Mouse (Mus musculus) embryonic facial prominence, embryonic 12.5 days (tissue): ENCODE data around the gene Aff3. TPM values are rescaled to one million over a fixed set of nuclear protein-coding genes. Genes with fewer than 3 reads are reported as not detected.

Experiments used
- ATAC-seq: fragments of 200-750 bp; cut with Nextera tagmentation; 2 replicates; pipeline ENCODE4 v1.8.0; 2017; ENCODE audit not compliant: insufficient number of reproducible peaks, insufficient read depth, low FRiP score, low TSS enrichment
- H3K27ac ChIP-seq: fragments of 300-500 bp; sonication (generic); 2 replicates; pipeline ENCODE4 v1.5.1; 2016; ENCODE audit warnings: mild to moderate bottlenecking
- H3K27me3 ChIP-seq: fragments of 300-500 bp; sonication (generic); 2 replicates; pipeline ENCODE4 v1.6.1; 2016; ENCODE audit warnings: mild to moderate bottlenecking, moderate library complexity
- H3K36me3 ChIP-seq: fragments of 300-500 bp; sonication (generic); 2 replicates; pipeline ENCODE4 v1.6.1; 2016; ENCODE audit warnings: mild to moderate bottlenecking
- H3K4me1 ChIP-seq: fragments of 300-500 bp; sonication (generic); 2 replicates; pipeline ENCODE4 v1.6.1; 2016
- H3K4me2 ChIP-seq: fragments of 300-500 bp; sonication (generic); replicated peaks from 2 replicates; pipeline ENCODE4 v1.6.1; 2016; ENCODE audit warnings: mild to moderate bottlenecking, moderate library complexity
- H3K4me3 ChIP-seq: fragments of 300-500 bp; sonication (generic); 2 replicates; pipeline ENCODE4 v1.5.1; 2016; ENCODE audit warnings: mild to moderate bottlenecking
- H3K9ac ChIP-seq: fragments of 300-500 bp; sonication (generic); 2 replicates; pipeline ENCODE4 v1.6.1; 2016; ENCODE audit warnings: mild to moderate bottlenecking, moderate library complexity
- H3K9me3 ChIP-seq: fragments of 300-500 bp; sonication (generic); 2 replicates; pipeline ENCODE4 v1.6.1; 2016; ENCODE audit warnings: mild to moderate bottlenecking, moderate library complexity
- WGBS: fragments of 180-500 bp; shearing (Covaris S2); methylation state at CpG from one replicate; pipeline ENCODE4 v1.1.7; 2016; 5-methylcytosine and 5-hydroxymethylcytosine counted together
- polyA plus RNA-seq: library from polyadenylated mRNA; unstranded; fragments of >200 nt; fragmentation: Nextera tagmentation; extraction: Ambion mirVana; gene quantifications from 2 replicates; pipeline ENCODE4 v1.2.1, GENCODE M21; 2016

Aff3 gene
- polyA plus RNA-seq, 1 experiment from 2014 or later, result 32.9 TPM

DNA sequence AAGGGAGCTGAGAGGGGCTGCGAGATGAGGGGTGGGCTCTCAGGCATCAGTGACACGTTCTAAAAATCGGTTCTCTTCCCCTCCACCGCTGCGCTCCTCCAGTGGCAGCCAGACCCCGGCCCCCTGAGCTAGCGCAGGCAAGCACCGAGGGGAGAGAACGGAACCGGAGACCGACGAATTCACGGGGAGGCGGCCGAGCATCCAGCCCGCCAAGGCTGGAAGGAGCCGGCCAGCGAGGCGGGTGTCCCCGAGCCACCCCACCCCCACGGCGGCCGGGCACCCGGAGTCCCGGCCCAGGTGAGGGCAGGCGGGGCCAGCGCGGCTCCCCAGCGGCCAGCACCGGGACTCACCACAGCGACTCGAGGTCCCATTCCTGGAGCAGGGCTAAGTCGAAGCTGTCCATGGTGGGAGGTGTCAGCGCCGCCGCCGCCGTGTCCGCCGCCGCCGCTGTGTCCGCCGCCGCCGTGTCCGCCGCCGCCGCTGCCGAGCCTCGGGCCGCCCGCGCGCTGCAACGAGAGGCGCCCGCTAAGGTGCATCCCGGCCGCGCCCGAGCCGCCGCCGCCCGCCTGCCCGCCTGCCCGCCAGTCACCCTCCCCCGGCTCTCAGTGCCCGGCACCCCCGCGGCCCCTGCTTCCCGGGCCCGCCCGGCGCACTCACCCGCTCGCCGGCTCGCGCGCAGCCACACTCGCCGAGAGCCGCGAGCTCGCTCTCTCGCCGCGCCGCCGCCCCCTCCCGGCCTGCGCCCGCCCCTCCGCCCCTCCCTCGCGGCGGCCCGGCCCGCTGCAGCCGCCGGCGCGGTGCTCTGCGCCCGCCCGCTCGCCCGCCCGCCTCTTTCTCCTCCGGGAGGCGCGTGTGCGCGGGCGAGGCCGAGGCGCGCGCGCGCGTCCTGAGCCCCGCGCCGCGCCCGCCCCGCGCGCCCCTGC, 37.8 kb downstream of the Aff3 start:
- Histone ChIP-seq H3K27me3 (no peaks in the 10 kb centered on the region), H3K36me3 (0 out of 2 replicates have a peak, but pooled peaks cover 3% of the 10 kb centered on the region), H3K4me3 (peak overlapping the region; percentile 88), H3K27ac (peak overlapping the region; percentile 97), H3K9ac (peak overlapping the region; percentile 89), H3K4me1 (peaks cover 39% of the 10 kb centered on the region), H3K4me2 (peak overlapping the region; percentile 70), H3K9me3 (no peaks in the 10 kb centered on the region)
- WGBS, result under 1% methylated on average over 62 of the region's 133 CpGs
- peak; percentile 77 for ATAC-seq

DNA sequence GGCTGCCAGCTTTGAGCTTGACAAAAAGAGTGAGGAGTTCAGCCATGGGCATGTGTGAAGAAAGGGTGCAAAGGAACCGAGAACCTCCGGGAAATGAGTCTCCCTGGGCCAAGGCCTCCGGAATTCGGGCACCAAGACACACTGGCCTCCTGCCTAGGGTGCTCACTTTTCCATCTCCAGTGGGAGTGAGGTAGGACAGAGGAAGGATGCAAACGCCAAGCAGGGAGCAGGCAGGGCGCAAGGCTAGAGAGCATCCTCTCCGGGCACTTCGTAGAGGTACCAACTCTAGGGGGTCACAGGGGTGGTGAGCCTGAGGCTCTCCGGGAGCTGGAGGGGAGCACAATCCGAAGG, 38.4 kb downstream of the Aff3 start:
- H3K9me3 ChIP-seq, result no peaks in the 10 kb centered on the region
- H3K27ac ChIP-seq, result peak overlapping the region; percentile 97
- peak; percentile 31 for ATAC-seq
- H3K4me3 ChIP-seq, result peak overlapping the region; percentile 88
- H3K4me2 ChIP-seq, result peak overlapping the region; percentile 70
- 1% methylated on average over 10 of the region's 10 CpGs for WGBS
- H3K27me3 ChIP-seq, result no peaks in the 10 kb centered on the region
- peaks cover 35% of the 10 kb centered on the region for H3K4me1 ChIP-seq
- H3K36me3 ChIP-seq, result 0 out of 2 replicates have a peak, but pooled peaks cover 3% of the 10 kb centered on the region
- peak overlapping the region; percentile 89 for H3K9ac ChIP-seq

DNA sequence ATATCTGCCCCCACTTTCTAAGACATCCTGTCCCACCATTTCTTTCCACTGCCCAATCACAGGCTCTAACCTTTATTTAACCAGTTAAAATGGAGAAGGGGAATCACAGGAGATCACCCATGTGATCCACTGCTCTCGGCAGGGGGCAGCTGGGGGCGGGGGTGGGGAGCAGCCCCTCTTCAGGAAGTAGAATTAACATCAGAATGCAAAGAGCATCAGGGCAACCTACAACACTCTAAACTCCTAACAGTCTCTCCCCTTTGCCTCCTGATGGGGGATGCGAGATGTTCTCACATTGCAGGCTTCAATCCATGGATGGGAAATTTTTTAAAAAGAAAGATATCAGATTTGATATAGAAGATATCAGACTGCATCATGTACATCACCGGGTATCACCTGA, 42.9 kb downstream of the Aff3 start:
- Histone ChIP-seq H3K36me3 (peaks cover 9% of the 10 kb centered on the region; the same call in 1 of the 2 replicates), H3K9me3 (no peaks in the 10 kb centered on the region), H3K4me2 (no peak overlapping the region), H3K4me1 (peaks cover 24% of the 10 kb centered on the region), H3K27me3 (no peaks in the 10 kb centered on the region), H3K27ac (no peak overlapping the region), H3K9ac (no peak overlapping the region), H3K4me3 (no peak overlapping the region)
- ATAC-seq, result no peak
- WGBS, result 53% methylated on average over 4 of the region's 4 CpGs

GRCm38 (mm10) chr1:38620401-38620800, 44.4 kb downstream of the Aff3 start:
- H3K27ac ChIP-seq, result no peak overlapping the region
- 89% methylated on average over 6 of the region's 6 CpGs for WGBS
- H3K9me3 ChIP-seq, result no peaks in the 10 kb centered on the region
- H3K4me3 ChIP-seq, result no peak overlapping the region
- no peak overlapping the region for H3K9ac ChIP-seq
- H3K27me3 ChIP-seq, result no peaks in the 10 kb centered on the region
- H3K4me2 ChIP-seq, result no peak overlapping the region
- peaks cover 9% of the 10 kb centered on the region; the same call in 1 of the 2 replicates for H3K36me3 ChIP-seq
- ATAC-seq, result no peak
- peaks cover 13% of the 10 kb centered on the region for H3K4me1 ChIP-seq

GRCm38 (mm10) chr1:38606741-38607140, 58.0 kb downstream of the Aff3 start:
- Histone ChIP-seq H3K4me3 (no peak overlapping the region), H3K27ac (peak overlapping the region; percentile 82), H3K9me3 (no peaks in the 10 kb centered on the region), H3K9ac (no peak overlapping the region), H3K4me1 (peaks cover 35% of the 10 kb centered on the region), H3K4me2 (0 out of 2 replicates have a peak overlapping the region, but pooled peaks have one; percentile 3), H3K36me3 (no peaks in the 10 kb centered on the region), H3K27me3 (no peaks in the 10 kb centered on the region)
- WGBS, result 7% methylated on average over 4 of the region's 4 CpGs
- ATAC-seq, result peak; percentile 47; the same call in 1 of the 2 replicates

GRCm38 (mm10) chr1:38605426-38605825, 59.3 kb downstream of the Aff3 start:
- no peak overlapping the region for H3K9ac ChIP-seq
- no peak overlapping the region for H3K4me2 ChIP-seq
- H3K9me3 ChIP-seq, result no peaks in the 10 kb centered on the region
- peaks cover 48% of the 10 kb centered on the region for H3K4me1 ChIP-seq
- WGBS, result 85% methylated on average over 4 of the region's 4 CpGs
- H3K27ac ChIP-seq, result no peak overlapping the region
- H3K27me3 ChIP-seq, result no peaks in the 10 kb centered on the region
- H3K4me3 ChIP-seq, result no peak overlapping the region
- no peaks in the 10 kb centered on the region for H3K36me3 ChIP-seq
- ATAC-seq, result no peak

- H3K27me3 ChIP-seq, result no peaks in the 10 kb centered on the region
- no peak for ATAC-seq
- H3K4me1 ChIP-seq, result peaks cover 48% of the 10 kb centered on the region
Measured at GRCm38 (mm10) chr1:38604611-38605010, 60.1 kb downstream of the Aff3 start.

DNA sequence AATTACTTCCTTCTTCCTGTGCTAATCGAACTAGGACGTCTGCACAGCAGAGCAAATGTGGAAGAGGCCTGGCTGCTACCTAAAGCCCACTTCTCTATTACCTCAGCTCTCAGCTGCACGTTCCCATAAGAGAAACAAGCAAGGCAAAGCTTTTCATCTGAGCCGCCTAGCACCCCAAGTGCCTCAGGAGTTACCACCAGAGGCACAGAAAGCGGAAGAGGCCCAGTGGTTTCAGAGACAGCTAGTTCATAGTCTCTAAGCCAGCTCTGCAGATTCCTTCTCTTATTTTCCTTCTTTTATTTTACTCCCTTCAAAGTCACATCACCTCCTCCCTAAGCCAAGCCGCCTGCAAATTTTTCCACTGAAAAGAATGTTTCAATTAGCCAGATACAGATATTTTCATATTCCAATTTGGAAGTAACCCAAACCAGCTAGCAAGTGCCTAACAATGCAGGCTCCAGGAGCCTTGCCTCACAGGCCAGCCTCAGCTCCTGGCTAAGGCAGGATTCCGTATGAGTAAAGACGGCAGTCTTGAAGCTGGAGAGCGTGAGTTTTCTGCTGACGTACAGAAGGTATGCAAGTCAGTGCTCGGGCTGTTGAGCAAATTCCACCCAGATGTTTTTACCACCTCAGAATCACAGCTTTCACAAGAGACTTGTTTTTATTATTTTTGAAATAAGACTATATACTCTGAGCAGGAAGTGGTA, 62.8 kb downstream of the Aff3 start:
- H3K27ac ChIP-seq, result peak overlapping the region; percentile 48; the same call in 1 of the 2 replicates
- no peaks in the 10 kb centered on the region for H3K36me3 ChIP-seq
- H3K9ac ChIP-seq, result no peak overlapping the region
- 0 out of 2 replicates have a peak, but pooled peaks have one; percentile 28 for ATAC-seq
- no peak overlapping the region for H3K4me3 ChIP-seq
- H3K4me1 ChIP-seq, result peaks cover 32% of the 10 kb centered on the region
- no peak overlapping the region for H3K4me2 ChIP-seq
- WGBS, result 34% methylated on average over 11 of the region's 11 CpGs
- H3K27me3 ChIP-seq, result no peaks in the 10 kb centered on the region
- H3K9me3 ChIP-seq, result no peaks in the 10 kb centered on the region

More at GRCm38 (mm10) chr1:38604611-38605010, 60.1 kb downstream of the Aff3 start:
- WGBS, result 89% methylated on average over 7 of the region's 7 CpGs
- Histone ChIP-seq H3K9ac (no peak overlapping the region), H3K9me3 (no peaks in the 10 kb centered on the region), H3K27ac (no peak overlapping the region), H3K4me2 (no peak overlapping the region), H3K4me3 (no peak overlapping the region), H3K36me3 (no peaks in the 10 kb centered on the region)

DNA sequence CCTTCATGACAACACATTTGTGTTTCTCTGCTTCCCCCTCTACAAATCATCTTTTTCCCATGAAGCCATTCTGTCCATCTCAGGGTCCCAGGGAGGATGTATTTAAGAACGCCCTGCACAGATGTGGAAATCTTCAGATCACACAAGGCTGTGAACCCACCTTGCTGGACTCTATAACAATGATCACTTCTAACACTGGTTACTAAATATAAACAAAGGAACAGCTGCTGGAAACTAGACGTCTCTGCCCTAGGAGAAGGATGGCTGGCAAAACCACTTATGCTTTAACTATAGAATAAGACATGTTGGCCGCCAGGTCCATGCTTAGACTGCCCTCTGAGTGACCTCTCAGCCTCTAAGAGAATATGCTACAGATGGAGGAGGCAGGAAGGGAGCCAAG, 69.4 kb downstream of the Aff3 start:
- H3K4me1 ChIP-seq, result peaks cover 17% of the 10 kb centered on the region; the same call in 1 of the 2 replicates
- WGBS, result 50% methylated on average over 3 of the region's 3 CpGs
- no peak overlapping the region for H3K27ac ChIP-seq
- no peak overlapping the region for H3K9ac ChIP-seq
- no peak overlapping the region for H3K4me2 ChIP-seq
- no peak overlapping the region for H3K4me3 ChIP-seq
- H3K27me3 ChIP-seq, result no peaks in the 10 kb centered on the region
- ATAC-seq, result no peak
- H3K36me3 ChIP-seq, result no peaks in the 10 kb centered on the region
- H3K9me3 ChIP-seq, result no peaks in the 10 kb centered on the region

- Histone ChIP-seq H3K4me1 (peaks cover 17% of the 10 kb centered on the region; the same call in 1 of the 2 replicates), H3K27me3 (no peaks in the 10 kb centered on the region), H3K4me3 (no peak overlapping the region), H3K36me3 (no peaks in the 10 kb centered on the region), H3K27ac (no peak overlapping the region), H3K9me3 (no peaks in the 10 kb centered on the region), H3K9ac (no peak overlapping the region), H3K4me2 (no peak overlapping the region)
- ATAC-seq, result no peak
- 60% methylated on average over 5 of the region's 5 CpGs for WGBS
Measured at GRCm38 (mm10) chr1:38594766-38595165, 70.0 kb downstream of the Aff3 start.

GRCm38 (mm10) chr1:38591194-38591593, 73.6 kb downstream of the Aff3 start:
- no peaks in the 10 kb centered on the region for H3K27me3 ChIP-seq
- no peak overlapping the region for H3K4me3 ChIP-seq
- H3K9ac ChIP-seq, result no peak overlapping the region
- H3K9me3 ChIP-seq, result no peaks in the 10 kb centered on the region
- no peak overlapping the region for H3K4me2 ChIP-seq
- 84% methylated on average over 8 of the region's 8 CpGs for WGBS
- H3K27ac ChIP-seq, result no peak overlapping the region
- no peaks in the 10 kb centered on the region for H3K36me3 ChIP-seq
- no peak for ATAC-seq
- H3K4me1 ChIP-seq, result peaks cover 17% of the 10 kb centered on the region; the same call in 1 of the 2 replicates
